ENCODE assay signal across 8 mouse cellular contexts in genomic region chr6:117916737-117917426, GRCm38 (mm10). TPM values are rescaled to one million over a fixed set of nuclear protein-coding genes. Genes with fewer than 3 reads are reported as not detected.
DNase-seq lines count a peak whose midpoint lies in the region.

No protein-coding gene starts in this region.

- peak; percentile 91 for DNase-seq in NIH3T3 (ENCODE audit: low read depth)
- DNase-seq in cerebellum, adult 8-10 months: peak; percentile 73
- peak; percentile 80 for DNase-seq in forelimb bud, embryonic 11.5 days (ENCODE audit: low read depth, low spot score)
- peak; percentile 81 for DNase-seq in heart, postnatal 4 days
- peak; percentile 63 for DNase-seq in layer of hippocampus, adult 9-11 months
- peak; percentile 91 for DNase-seq in lung, postnatal 36 days
- peak; percentile 60 for DNase-seq in retina, adult 2 months (ENCODE audit: low read depth, low spot score)
- peak; percentile 92 for DNase-seq in thymus, postnatal 25 days

RNA-seq across cellular contexts. Expression of gene Hnrnpf, which starts 16.8 kb away (rescaled TPM):
- total RNA-seq in heart, postnatal 4 days (2021): 100 to 1,000 TPM; 468 to 481 TPM

RNA-seq across cellular contexts. Expression of gene Fxyd4, which starts 20.6 kb away (rescaled TPM):
- total RNA-seq in heart, postnatal 4 days (2021): not detected

RNA-seq across cellular contexts. Expression of gene Zfp239, which starts 55.0 kb away (rescaled TPM):
- total RNA-seq in heart, postnatal 4 days (2021): under 1 TPM; 0.38 to 0.57 TPM

Comparison
In these comparisons a context has a peak if more than half of its experiments do, and no peak if none do; other contexts are left out.
1. Peak in every context shown above with its lines: DNase-seq.